In genomic region chr5:54264867-54265434, GRCm38 (mm10) we compare ENCODE assay signal across 11 mouse cellular contexts.
DNase-seq lines count a peak whose midpoint lies in the region; ATAC-seq lines count a peak whose summit lies in the region.
"Had no signal": no experiment of that assay in that cellular context is flagged by ENCODE, and none has a peak within 500 bp of the region (broad histone marks: within the 10 kb centered on the region; RNA-seq: fewer than 3 reads in every experiment).

No protein-coding gene starts in this region.

- no peaks in the 10 kb centered on the region for H3K27me3 ChIP-seq in heart, embryonic 15.5 days
- H3K27me3 ChIP-seq in intestine, embryonic 16.5 days (replicated peaks; ENCODE audit: control insufficient read depth, insufficient read depth, low read length): no peaks in the 10 kb centered on the region
- H3K27me3 ChIP-seq: CH12.LX; limb, embryonic 12.5 days had no signal

- H3K9me3 ChIP-seq in heart, embryonic 15.5 days (replicated peaks): no peaks in the 10 kb centered on the region
- H3K9me3 ChIP-seq in intestine, embryonic 16.5 days (ENCODE audit: control insufficient read depth, low read length): no peaks in the 10 kb centered on the region
- H3K9me3 ChIP-seq: heart, embryonic 10.5 days; limb, embryonic 12.5 days had no signal

- ATAC-seq in heart, embryonic 15.5 days (replicated peaks; ENCODE audit: insufficient number of reproducible peaks, insufficient read depth, low FRiP score, low read depth): no peak
- no peak for ATAC-seq in intestine, embryonic 16.5 days

- H3K36me3 ChIP-seq in heart, embryonic 15.5 days: no peaks in the 10 kb centered on the region
- no peaks in the 10 kb centered on the region for H3K36me3 ChIP-seq in intestine, embryonic 16.5 days (ENCODE audit: control insufficient read depth, insufficient read depth, low read length)
- H3K36me3 ChIP-seq: heart, embryonic 10.5 days; limb, embryonic 12.5 days had no signal

- H3K27ac ChIP-seq in heart, embryonic 15.5 days: no peak overlapping the region
- no peak overlapping the region for H3K27ac ChIP-seq in intestine, embryonic 16.5 days (ENCODE audit: low read length)
- H3K27ac ChIP-seq: heart, embryonic 10.5 days; limb, embryonic 12.5 days had no signal

- DNase-seq in heart, postnatal 10 days: no peak
- peak; percentile 18 for DNase-seq in right cerebral cortex, postnatal 4 days
- DNase-seq in right cerebral cortex, adult 18-20 months: no peak
- DNase-seq in layer of hippocampus, postnatal 36 days: no peak
- DNase-seq in urinary bladder, postnatal 25 days (ENCODE audit: low spot score): no peak
- no peak for DNase-seq in left cerebral cortex, postnatal 14 days (ENCODE audit: low spot score in 2 of 2)

- H3K4me2 ChIP-seq in heart, embryonic 15.5 days: 0 out of 2 replicates have a peak overlapping the region, but pooled peaks have one; percentile 8
- 0 out of 2 replicates have a peak overlapping the region, but pooled peaks have one; percentile 20 for H3K4me2 ChIP-seq in intestine, embryonic 16.5 days (ENCODE audit: low read depth, low read length)
- H3K4me2 ChIP-seq: limb, embryonic 12.5 days had no signal

- no peak overlapping the region for H3K9ac ChIP-seq in heart, embryonic 15.5 days
- H3K9ac ChIP-seq in intestine, embryonic 16.5 days (ENCODE audit: low read depth, low read length): no peak overlapping the region
- H3K9ac ChIP-seq: limb, embryonic 12.5 days had no signal

- 26% methylated on average over 9 of the region's 9 CpGs for WGBS in heart, embryonic 15.5 days
- WGBS in intestine, embryonic 16.5 days: 36% methylated on average over 9 of the region's 9 CpGs

- intact Hi-C loops in heart, postnatal 10 days (cut with DNase I): no loop called here
- intact Hi-C loops in left cerebral cortex, postnatal 14 days (cut with DNase I): no loop called here

- no peak overlapping the region for H3K4me3 ChIP-seq in heart, embryonic 15.5 days
- 0 out of 2 replicates have a peak overlapping the region, but pooled peaks have one; percentile 4 for H3K4me3 ChIP-seq in intestine, embryonic 16.5 days (ENCODE audit: low read length)
- H3K4me3 ChIP-seq: heart, embryonic 10.5 days; limb, embryonic 12.5 days had no signal

- peaks cover 7% of the 10 kb centered on the region for H3K4me1 ChIP-seq in heart, embryonic 15.5 days (replicated peaks)
- no peaks in the 10 kb centered on the region for H3K4me1 ChIP-seq in intestine, embryonic 16.5 days (ENCODE audit: control insufficient read depth, insufficient read depth, low read length)
